Mouse (Mus musculus) stomach, postnatal 0 days (tissue): ENCODE measurements around the gene Ppcs.

ENCODE experiments used
- CTCF ChIP-seq: IDR thresholded peaks from 2 replicates; pipeline ENCODE4 v1.5.1; 2016; ENCODE audit warnings: antibody characterized with exemption, low read depth, mild to moderate bottlenecking, moderate library complexity
- EP300 ChIP-seq: optimal IDR thresholded peaks from 2 replicates; pipeline ENCODE3; 2016; ENCODE audit warnings: antibody characterized with exemption

DNA sequence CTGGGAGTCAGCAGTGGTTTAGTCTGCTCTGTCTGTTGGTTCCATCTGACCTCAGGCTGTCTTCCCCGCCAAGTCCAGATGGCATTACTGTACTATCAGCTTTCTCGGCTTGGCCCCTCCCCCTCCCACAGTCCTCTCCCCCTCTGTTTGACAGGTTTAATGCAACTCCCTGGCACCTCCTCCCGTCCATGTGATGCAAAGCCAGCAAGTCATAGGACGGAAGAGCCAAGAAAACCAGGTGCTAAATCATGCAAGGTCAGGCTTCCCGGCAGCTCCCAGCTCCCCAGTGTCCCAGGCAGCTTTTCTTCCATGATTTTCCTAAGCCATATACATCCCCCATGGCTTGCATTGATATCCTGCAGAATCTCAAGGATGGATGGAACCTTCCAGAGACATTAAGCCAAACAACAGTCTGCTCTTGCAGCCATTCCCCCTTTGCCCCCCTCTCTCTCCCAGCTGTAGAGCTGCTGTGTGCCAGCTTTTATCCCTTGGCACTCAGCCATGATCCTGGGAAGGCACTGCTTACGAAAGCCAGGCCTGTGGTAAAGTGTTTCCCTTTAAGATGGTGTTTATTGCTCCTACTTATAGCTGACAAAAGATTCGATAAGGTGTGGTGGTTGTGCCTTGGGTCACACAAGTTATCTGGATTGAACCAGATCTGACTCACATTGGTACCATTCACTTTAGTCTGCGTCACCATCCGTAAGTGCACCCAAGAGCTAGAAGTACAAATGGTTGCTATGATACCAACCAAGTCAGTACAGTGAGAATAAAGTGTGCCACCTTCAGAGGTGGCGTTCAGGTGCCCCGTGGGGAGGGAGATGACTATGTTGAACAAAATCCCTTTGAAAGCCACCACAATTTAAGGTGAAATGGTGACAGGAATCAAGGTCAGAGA is 40.9 kb upstream of the Ppcs start:
- TF ChIP-seq CTCF (no peak), EP300 (no peak)
